Mouse (Mus musculus) cerebellum, adult 2 months (tissue): ENCODE measurements around the gene Ftsj3. TPM values are rescaled to one million over a fixed set of nuclear protein-coding genes. Genes with fewer than 3 reads are reported as not detected.

Experiments
- DNase-seq, 2 experiments: peaks; one replicate each; pipeline ENCODE4 v3.0.0; 2021
- H3K27ac ChIP-seq: fragments of 200-500 bp; 2 replicates; pipeline ENCODE4 v1.5.1; 2012; ENCODE audit warnings: low read length, control low read depth, inconsistent platforms; ENCODE audit not compliant: insufficient read depth
- H3K27me3 ChIP-seq: fragments of 200-500 bp; 2 replicates; pipeline ENCODE4 v1.6.1; 2012; ENCODE audit warnings: inconsistent platforms, mild to moderate bottlenecking, low read length, moderate library complexity; ENCODE audit not compliant: control insufficient read depth, insufficient read depth
- H3K4me1 ChIP-seq: fragments of 200-500 bp; 2 replicates; pipeline ENCODE4 v1.6.1; 2011; ENCODE audit warnings: low read length; ENCODE audit not compliant: control insufficient read depth, insufficient read depth
- H3K4me3 ChIP-seq: fragments of 200-500 bp; replicated peaks from 2 replicates; pipeline ENCODE3; 2011; ENCODE audit warnings: mild to moderate bottlenecking, low read depth, low read length, control low read depth; ENCODE audit not compliant: insufficient read depth
- CTCF ChIP-seq: fragments of 200-500 bp; IDR thresholded peaks from 2 replicates; pipeline ENCODE4 v1.5.1; 2011; ENCODE audit warnings: low read depth, mild to moderate bottlenecking, control low read depth, low read length, moderate library complexity, borderline replicate concordance; ENCODE audit not compliant: insufficient read depth
- POLR2A ChIP-seq: fragments of 200-500 bp; IDR thresholded peaks from 2 replicates; pipeline ENCODE4 v1.6.1; 2011; ENCODE audit warnings: low read length, control low read depth, borderline replicate concordance; ENCODE audit not compliant: insufficient read depth
- WGBS: fragments of 180-500 bp; shearing (Covaris S2); methylation state at CpG from one replicate; pipeline ENCODE4 v1.1.7; 2018; 5-methylcytosine and 5-hydroxymethylcytosine counted together
- polyA plus RNA-seq: library from polyadenylated mRNA; depleted of rRNA; stranded (reverse); fragments of >200 nt; gene quantifications from 2 replicates; pipeline ENCODE4 v1.2.3, GENCODE M21; 2012

Ftsj3 gene
- polyA plus RNA-seq, 1 experiment, result 21.3 TPM

DNA sequence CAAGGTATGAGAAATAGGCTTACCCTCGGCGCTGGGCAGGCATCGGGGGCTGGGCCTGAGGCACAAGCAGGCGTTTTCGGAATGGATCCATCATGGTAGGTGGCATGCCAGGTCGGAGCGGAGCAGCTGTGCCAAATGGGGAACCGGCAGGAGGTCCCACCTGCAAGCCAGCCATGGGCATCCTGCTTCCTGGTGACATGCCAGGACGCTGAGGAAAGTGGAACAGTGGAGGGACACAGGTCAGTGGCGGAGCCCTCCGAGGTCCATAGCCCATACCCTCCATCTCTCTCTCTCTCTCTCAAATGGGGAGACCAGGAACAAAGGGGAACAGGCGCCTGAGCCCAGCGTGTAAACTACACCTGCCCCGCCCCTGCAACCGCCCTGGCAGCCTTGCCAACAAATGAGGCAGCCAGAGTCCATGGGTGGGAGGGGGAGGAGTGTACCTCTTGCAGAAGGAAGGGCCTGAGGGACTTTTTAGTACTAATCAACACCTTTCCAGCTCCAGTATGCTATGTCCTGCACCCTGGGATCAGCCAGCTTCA lies 11.5 kb upstream of the Ftsj3 start:
- Histone ChIP-seq H3K4me3 (peak overlapping the region; percentile 5), H3K27me3 (no peaks in the 10 kb centered on the region), H3K4me1 (peaks cover 47% of the 10 kb centered on the region), H3K27ac (peak overlapping the region; percentile 86)
- TF ChIP-seq CTCF, result no peak
- TF ChIP-seq POLR2A, result peak; percentile 23; the same call in 1 of the 2 replicates
- WGBS, result 10% methylated on average over 15 of the region's 15 CpGs
- DNase-seq, result peak; percentile 97 to 98

DNA sequence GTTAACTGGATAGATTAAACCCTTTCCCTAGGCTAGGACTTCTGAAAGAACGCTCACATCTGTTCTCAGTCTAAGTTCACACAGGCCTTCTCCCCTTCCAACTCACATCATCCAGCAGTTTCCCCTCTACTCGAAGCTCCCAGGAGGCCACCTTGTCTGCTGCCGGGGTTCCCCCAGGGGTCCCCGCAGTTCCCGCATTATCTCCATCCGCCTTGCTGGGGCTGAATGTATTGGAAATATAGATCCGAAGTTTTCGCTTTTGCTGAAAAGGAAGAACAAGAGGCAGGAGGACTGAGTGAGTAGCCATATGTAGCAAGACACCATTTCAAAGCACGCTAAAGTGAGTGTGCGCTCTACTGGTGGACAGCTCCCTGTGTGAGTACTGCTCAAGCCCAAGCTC lies 10.6 kb upstream of the Ftsj3 start:
- H3K27me3 ChIP-seq, result no peaks in the 10 kb centered on the region
- DNase-seq, result peak; percentile 29 to 39
- peak overlapping the region; percentile 5 for H3K4me3 ChIP-seq
- TF ChIP-seq POLR2A, result no peak
- no peak for TF ChIP-seq CTCF
- 74% methylated on average over 10 of the region's 10 CpGs for WGBS
- H3K4me1 ChIP-seq, result peaks cover 47% of the 10 kb centered on the region
- H3K27ac ChIP-seq, result peak overlapping the region; percentile 86

DNA sequence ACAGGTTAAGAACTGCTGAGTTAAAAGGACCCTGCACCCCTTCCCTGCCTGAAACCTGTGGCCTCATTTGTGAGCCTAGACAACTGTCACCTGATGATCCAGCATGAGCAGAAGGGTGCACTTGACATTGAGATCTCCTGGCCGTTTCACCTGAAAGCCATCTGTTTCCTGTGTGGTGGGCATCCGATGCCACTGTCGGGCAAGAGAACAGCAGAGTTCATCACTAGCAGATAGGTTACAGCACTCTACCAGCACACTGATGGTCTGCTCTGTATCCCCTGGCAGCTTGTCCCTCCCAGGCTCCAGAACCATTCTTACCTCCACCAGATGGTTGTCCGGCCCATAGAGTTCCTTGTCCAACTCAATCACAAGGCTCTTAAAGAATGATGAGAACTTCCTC lies 9.7 kb upstream of the Ftsj3 start:
- TF ChIP-seq POLR2A (peak; percentile 15; the same call in 1 of the 2 replicates), CTCF (no peak)
- peak; percentile 43 to 57 for DNase-seq
- Histone ChIP-seq H3K27me3 (no peaks in the 10 kb centered on the region), H3K27ac (peak overlapping the region; percentile 73), H3K4me3 (no peak overlapping the region), H3K4me1 (peaks cover 47% of the 10 kb centered on the region)
- WGBS, result 8% methylated on average over 4 of the region's 4 CpGs

DNA sequence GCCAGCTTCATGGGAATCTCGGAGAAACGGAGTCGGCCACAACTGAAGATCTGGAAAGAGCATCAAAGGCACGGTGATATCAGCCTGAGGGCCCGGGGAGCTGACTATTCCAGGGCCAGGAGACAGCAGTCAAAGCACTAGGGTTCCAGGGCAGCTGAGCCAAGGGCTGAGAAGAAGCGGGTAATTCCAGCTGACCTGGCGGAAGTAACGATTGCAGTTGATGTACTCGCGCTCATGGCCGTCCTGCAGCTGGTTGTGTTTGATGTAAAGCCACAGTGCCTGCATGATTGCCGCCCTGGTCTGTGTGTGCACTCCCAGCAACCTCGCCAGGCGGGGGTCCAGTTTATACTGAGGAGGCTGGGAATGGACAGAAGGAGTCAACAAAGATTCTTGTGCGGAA lies 9.1 kb upstream of the Ftsj3 start:
- no peak for TF ChIP-seq POLR2A
- no peak for TF ChIP-seq CTCF
- Histone ChIP-seq H3K4me3 (no peak overlapping the region), H3K27me3 (no peaks in the 10 kb centered on the region), H3K4me1 (peaks cover 44% of the 10 kb centered on the region), H3K27ac (peak overlapping the region; percentile 22)
- peak in 1 of 2 experiments; percentile 40 for DNase-seq
- 34% methylated on average over 15 of the region's 15 CpGs for WGBS

DNA sequence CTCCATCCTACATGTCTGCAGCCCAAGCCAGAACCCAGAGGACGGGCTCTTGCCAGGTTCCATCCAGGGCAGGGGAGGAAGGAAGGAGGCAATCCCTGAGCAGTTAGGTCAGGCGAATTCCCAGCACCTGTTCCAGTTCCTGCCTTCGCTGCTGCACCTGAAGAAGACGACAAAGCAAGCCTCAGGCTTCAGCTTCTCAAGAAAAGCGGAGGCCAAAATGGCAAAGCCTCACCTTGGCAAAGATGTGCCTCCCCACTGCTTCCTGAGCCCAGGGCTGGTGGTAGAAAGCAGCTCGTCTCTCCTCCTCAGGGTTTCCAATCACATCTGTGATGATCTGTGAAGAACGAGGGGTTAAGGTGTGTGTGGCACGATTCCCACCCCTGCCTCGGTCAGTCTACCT lies 8.1 kb upstream of the Ftsj3 start:
- 22% methylated on average over 9 of the region's 9 CpGs for WGBS
- no peak for TF ChIP-seq CTCF
- TF ChIP-seq POLR2A, result no peak
- peak; percentile 54 to 62 for DNase-seq
- H3K27ac ChIP-seq, result peak overlapping the region; percentile 12
- H3K27me3 ChIP-seq, result no peaks in the 10 kb centered on the region
- peaks cover 39% of the 10 kb centered on the region for H3K4me1 ChIP-seq
- no peak overlapping the region for H3K4me3 ChIP-seq

DNA sequence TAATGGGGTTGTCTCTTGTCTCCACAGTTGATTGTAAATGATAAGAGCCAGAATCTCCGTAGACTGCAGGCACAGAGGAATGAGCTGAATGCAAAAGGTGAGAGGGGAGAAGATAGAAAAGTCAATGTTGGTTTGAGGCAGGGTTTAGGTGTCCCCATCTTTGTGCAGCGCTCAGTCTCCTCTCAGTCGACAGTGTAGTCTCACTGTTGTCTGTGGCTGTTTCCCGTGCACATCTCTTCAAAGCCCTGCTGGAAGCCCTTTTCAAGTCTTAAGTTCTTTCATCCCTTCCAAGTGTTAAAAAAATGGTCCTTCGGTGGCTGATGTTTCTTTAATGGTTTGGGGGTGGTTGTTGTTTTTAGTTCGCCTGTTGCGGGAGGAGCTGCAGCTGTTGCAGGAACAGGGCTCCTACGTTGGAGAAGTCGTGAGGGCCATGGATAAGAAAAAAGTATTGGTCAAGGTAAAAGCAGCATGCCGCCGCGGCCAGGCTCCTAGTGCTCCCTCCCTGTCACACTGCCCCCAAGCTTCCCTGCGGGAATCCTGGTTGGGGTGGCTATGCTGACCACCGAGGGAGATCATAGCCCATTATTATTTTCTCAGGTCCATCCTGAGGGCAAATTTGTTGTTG lies 5.1 kb upstream of the Ftsj3 start:
- Histone ChIP-seq H3K4me3 (no peak overlapping the region), H3K27me3 (no peaks in the 10 kb centered on the region)
- 79% methylated on average over 14 of the region's 14 CpGs for WGBS

DNA sequence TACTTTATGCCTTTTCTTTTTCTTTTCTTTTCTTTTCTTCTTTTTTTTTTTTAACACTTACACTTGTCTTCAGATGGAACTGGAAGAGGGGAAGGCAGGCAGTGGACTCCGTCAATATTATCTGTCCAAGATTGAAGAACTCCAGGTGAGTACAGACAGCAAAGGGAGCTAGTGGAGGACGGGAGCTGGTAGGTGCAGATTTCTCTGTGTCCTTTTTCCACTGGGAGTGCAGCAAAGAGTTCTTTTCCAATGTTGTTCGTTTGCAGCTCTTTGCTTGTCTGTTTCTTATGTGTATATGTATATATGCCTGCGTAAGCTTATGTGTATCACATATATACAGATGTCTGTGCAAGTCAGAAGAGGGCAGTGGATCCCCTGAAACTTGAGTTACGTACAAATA lies 896 bp upstream of the Ftsj3 start:
- 50% methylated on average over 5 of the region's 5 CpGs for WGBS
- no peaks in the 10 kb centered on the region for H3K4me1 ChIP-seq
- peak; percentile 46 to 65 for DNase-seq
- TF ChIP-seq CTCF (no peak), POLR2A (no peak)
- H3K27me3 ChIP-seq, result no peaks in the 10 kb centered on the region
- no peak overlapping the region for H3K27ac ChIP-seq
- peak overlapping the region; percentile 85 for H3K4me3 ChIP-seq

More for the DNA sequence above, 5.1 kb upstream of the Ftsj3 start:
- no peak overlapping the region for H3K27ac ChIP-seq
- TF ChIP-seq POLR2A (no peak), CTCF (no peak)
- DNase-seq, result no peak
- peaks cover 29% of the 10 kb centered on the region for H3K4me1 ChIP-seq

DNA sequence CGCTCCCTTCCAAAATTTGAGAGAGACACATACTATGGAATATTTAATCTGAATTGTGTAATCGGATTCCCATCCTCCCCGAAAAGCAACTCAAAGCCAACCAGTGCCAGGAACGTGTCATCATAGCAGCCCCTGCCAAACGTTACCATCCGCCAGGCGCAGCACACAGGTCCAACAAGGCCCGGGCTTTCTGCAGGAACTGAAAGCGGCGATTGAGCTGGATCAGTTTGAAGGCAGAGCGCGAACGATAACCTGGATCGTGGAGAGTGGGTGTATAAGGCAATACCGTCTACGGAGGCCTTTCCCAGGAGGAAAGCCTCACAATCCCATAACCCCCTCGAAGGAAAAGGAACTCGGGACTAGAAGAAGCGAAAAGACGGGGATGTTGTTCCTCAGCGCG lies 705 bp downstream of the Ftsj3 start:
- no peak overlapping the region for H3K27ac ChIP-seq
- H3K4me1 ChIP-seq, result no peaks in the 10 kb centered on the region
- WGBS, result 1% methylated on average over 22 of the region's 22 CpGs
- DNase-seq, result no peak
- H3K4me3 ChIP-seq, result peak overlapping the region; percentile 85
- TF ChIP-seq POLR2A (no peak), CTCF (no peak)
- H3K27me3 ChIP-seq, result no peaks in the 10 kb centered on the region
